Mouse (Mus musculus) gastrocnemius, adult 2 months (tissue): Measurements from ENCODE around the gene Msi1. TPM values are rescaled to one million over a fixed set of nuclear protein-coding genes. Genes with fewer than 3 reads are reported as not detected.

Source experiments
- DNase-seq: peaks from one replicate; pipeline ENCODE4 v3.0.0; 2022
- H3K27ac ChIP-seq: fragments of 200-600 bp; 2 replicates; pipeline ENCODE4 v1.8.1; 2022; ENCODE audit warnings: mild to moderate bottlenecking
- H3K4me3 ChIP-seq: fragments of 200-600 bp; 2 replicates; pipeline ENCODE4 v1.8.1; 2022; ENCODE audit warnings: mild to moderate bottlenecking, moderate library complexity
- CTCF ChIP-seq: fragments of 200-600 bp; IDR thresholded peaks from 2 replicates; pipeline ENCODE4 v1.8.1; 2022; ENCODE audit warnings: antibody characterized with exemption, mild to moderate bottlenecking, moderate library complexity
- intact Hi-C: fragments of 180-260 bp; cut with DNase I; formaldehyde crosslinking; loops from one replicate; pipeline ENCODE4 v1.15.1; 2025
- total RNA-seq, 2 experiments: library from RNA; stranded (reverse); gene quantifications; 2 replicates each; pipeline ENCODE4 v1.2.3; 2021

Gene Msi1
- total RNA-seq, 2 experiments from 2014 or later, result 0.61 TPM; not detected in 1

GRCm38 (mm10) chr5:115415111-115416085, 14.0 kb upstream of the Msi1 start:
- no peak for DNase-seq
- H3K27ac ChIP-seq, result no peak overlapping the region
- H3K4me3 ChIP-seq, result no peak overlapping the region; the same call in 1 of the 2 replicates
- intact Hi-C loops, result no loop called here
- TF ChIP-seq CTCF, result no peak

GRCm38 (mm10) chr5:115428831-115429358, 504 bp upstream of the Msi1 start:
- intact Hi-C loops, result no loop called here
- TF ChIP-seq CTCF, result no peak
- DNase-seq, result no peak
- H3K4me3 ChIP-seq, result peak overlapping the region; percentile 77
- H3K27ac ChIP-seq, result no peak overlapping the region

GRCm38 (mm10) chr5:115430187-115430960, 975 bp downstream of the Msi1 start:
- TF ChIP-seq CTCF, result no peak
- H3K27ac ChIP-seq, result no peak overlapping the region
- peak overlapping the region; percentile 77 for H3K4me3 ChIP-seq
- intact Hi-C loops, result no loop called here
- no peak for DNase-seq

- H3K27ac ChIP-seq, result no peak overlapping the region
- intact Hi-C loops, result no loop called here
- H3K4me3 ChIP-seq, result peak overlapping the region; percentile 77
- DNase-seq, result no peak
- peak; percentile 36 for TF ChIP-seq CTCF
Observed at GRCm38 (mm10) chr5:115431061-115431897, 1.9 kb downstream of the Msi1 start.

GRCm38 (mm10) chr5:115431898-115432259, 2.5 kb downstream of the Msi1 start:
- Histone ChIP-seq H3K4me3 (no peak overlapping the region), H3K27ac (no peak overlapping the region)
- no peak for TF ChIP-seq CTCF
- intact Hi-C loops, result no loop called here
- DNase-seq, result no peak

GRCm38 (mm10) chr5:115432395-115432794, 3.0 kb downstream of the Msi1 start:
- Histone ChIP-seq H3K4me3 (no peak overlapping the region), H3K27ac (no peak overlapping the region)
- TF ChIP-seq CTCF, result no peak
- no peak for DNase-seq
- intact Hi-C loops, result no loop called here

GRCm38 (mm10) chr5:115433191-115433590, 3.8 kb downstream of the Msi1 start:
- DNase-seq, result no peak
- intact Hi-C loops, result no loop called here
- no peak overlapping the region for H3K4me3 ChIP-seq

GRCm38 (mm10) chr5:115434280-115434852, 5.0 kb downstream of the Msi1 start:
- no peak for TF ChIP-seq CTCF
- H3K4me3 ChIP-seq, result no peak overlapping the region
- DNase-seq, result no peak
- H3K27ac ChIP-seq, result no peak overlapping the region
- intact Hi-C loops, result no loop called here

More at GRCm38 (mm10) chr5:115433191-115433590, 3.8 kb downstream of the Msi1 start:
- TF ChIP-seq CTCF, result no peak
- H3K27ac ChIP-seq, result no peak overlapping the region

- no peak for DNase-seq
- Histone ChIP-seq H3K27ac (no peak overlapping the region), H3K4me3 (no peak overlapping the region)
- TF ChIP-seq CTCF, result no peak
- intact Hi-C loops, result no loop called here
Observed at GRCm38 (mm10) chr5:115434853-115435754, 5.7 kb downstream of the Msi1 start.

GRCm38 (mm10) chr5:115435755-115436379, 6.5 kb downstream of the Msi1 start:
- intact Hi-C loops, result no loop called here
- H3K4me3 ChIP-seq, result peak overlapping the region; percentile 67
- no peak for DNase-seq
- H3K27ac ChIP-seq, result no peak overlapping the region; the same call in 1 of the 2 replicates
- no peak for TF ChIP-seq CTCF
